Mouse (Mus musculus) heart, postnatal 0 days (tissue): ENCODE measurements around the gene Mgat4e.

Experiments
- CTCF ChIP-seq: IDR thresholded peaks from 2 replicates; pipeline ENCODE4 v1.5.1; 2016; ENCODE audit warnings: antibody characterized with exemption, control low read depth, low read depth
- EP300 ChIP-seq: IDR thresholded peaks from 2 replicates; pipeline ENCODE4 v1.6.1; 2016; ENCODE audit warnings: antibody characterized with exemption, low read depth

- no peak for TF ChIP-seq CTCF
- TF ChIP-seq EP300, result no peak
Observed at GRCm38 (mm10) chr1:134495991-134496390, 53.5 kb downstream of the Mgat4e start.
